Mouse (Mus musculus) limb, embryonic 15.5 days (tissue): ENCODE data around the gene Glis1. TPM values are rescaled to one million over a fixed set of nuclear protein-coding genes. Genes with fewer than 3 reads are reported as not detected.

Experiments
- ATAC-seq: fragments of 200-750 bp; cut with Nextera tagmentation; 2 replicates; pipeline ENCODE4 v1.8.0; 2017; ENCODE audit warnings: low read depth, moderate TSS enrichment; ENCODE audit not compliant: insufficient number of reproducible peaks, low FRiP score, low TSS enrichment
- H3K27ac ChIP-seq: fragments of 300-500 bp; sonication (generic); 2 replicates; pipeline ENCODE4 v1.5.1; 2015; ENCODE audit warnings: moderate library complexity, mild to moderate bottlenecking, inconsistent platforms
- H3K27me3 ChIP-seq: fragments of 300-500 bp; sonication (generic); 2 replicates; pipeline ENCODE4 v1.6.1; 2015; ENCODE audit warnings: inconsistent platforms
- H3K36me3 ChIP-seq: fragments of 300-500 bp; sonication (generic); 2 replicates; pipeline ENCODE4 v1.6.1; 2015; ENCODE audit warnings: inconsistent platforms
- H3K4me1 ChIP-seq: fragments of 300-500 bp; sonication (generic); 2 replicates; pipeline ENCODE4 v1.6.1; 2015; ENCODE audit warnings: inconsistent platforms
- H3K4me2 ChIP-seq: fragments of 300-500 bp; sonication (generic); 2 replicates; pipeline ENCODE4 v1.6.1; 2015; ENCODE audit warnings: mild to moderate bottlenecking, inconsistent platforms
- H3K4me3 ChIP-seq: fragments of 300-500 bp; sonication (generic); 2 replicates; pipeline ENCODE4 v1.5.1; 2015; ENCODE audit warnings: mild to moderate bottlenecking, inconsistent platforms
- H3K9ac ChIP-seq: fragments of 300-500 bp; sonication (generic); 2 replicates; pipeline ENCODE4 v1.6.1; 2015; ENCODE audit warnings: inconsistent platforms
- H3K9me3 ChIP-seq: fragments of 300-500 bp; sonication (generic); 2 replicates; pipeline ENCODE4 v1.6.1; 2016; ENCODE audit warnings: inconsistent platforms
- WGBS: fragments of 180-500 bp; shearing (Covaris S2); methylation state at CpG from one replicate; pipeline ENCODE4 v1.1.7; 2015; 5-methylcytosine and 5-hydroxymethylcytosine counted together
- polyA plus RNA-seq: library from polyadenylated mRNA; unstranded; fragments of >200 nt; fragmentation: Nextera tagmentation; extraction: Ambion mirVana; gene quantifications from 2 replicates; pipeline ENCODE4 v1.2.1, GENCODE M21; 2015

Glis1 gene
- polyA plus RNA-seq, 1 experiment from 2014 or later = 11.2 TPM

DNA sequence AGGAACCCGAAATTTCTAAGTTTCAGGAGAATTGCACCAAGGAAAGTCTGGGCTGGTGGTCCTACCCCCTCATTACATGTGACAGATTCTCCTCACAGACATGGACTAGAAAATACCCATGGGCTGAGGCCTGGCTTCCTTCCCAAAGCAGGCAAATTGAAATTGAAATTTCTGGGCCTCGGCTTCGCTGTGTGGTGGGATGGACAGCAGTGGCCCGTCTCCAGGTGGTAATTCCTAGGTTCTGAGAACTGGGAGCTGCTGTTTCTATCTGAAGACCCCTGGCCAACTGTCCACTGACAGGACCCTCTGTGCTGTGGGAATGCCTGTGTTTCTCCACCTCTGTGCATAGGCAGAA is 49.8 kb downstream of the Glis1 start:
- no peak overlapping the region for H3K9ac ChIP-seq
- 80% methylated on average over 4 of the region's 4 CpGs for WGBS
- peaks cover 28% of the 10 kb centered on the region for H3K4me1 ChIP-seq
- H3K4me3 ChIP-seq = no peak overlapping the region
- H3K4me2 ChIP-seq = no peak overlapping the region
- ATAC-seq = no peak
- no peak overlapping the region for H3K27ac ChIP-seq
- H3K36me3 ChIP-seq = no peaks in the 10 kb centered on the region
- no peaks in the 10 kb centered on the region for H3K9me3 ChIP-seq
- H3K27me3 ChIP-seq = 0 out of 2 replicates have a peak, but pooled peaks cover under 1% of the 10 kb centered on the region

GRCm38 (mm10) chr4:107485903-107486302 is 51.5 kb downstream of the Glis1 start:
- no peak overlapping the region for H3K9ac ChIP-seq
- H3K4me2 ChIP-seq = no peak overlapping the region
- ATAC-seq = no peak
- 66% methylated on average over 5 of the region's 5 CpGs for WGBS
- no peaks in the 10 kb centered on the region for H3K36me3 ChIP-seq
- no peaks in the 10 kb centered on the region for H3K27me3 ChIP-seq
- no peaks in the 10 kb centered on the region for H3K9me3 ChIP-seq
- H3K4me3 ChIP-seq = no peak overlapping the region
- H3K27ac ChIP-seq = no peak overlapping the region
- H3K4me1 ChIP-seq = peaks cover 35% of the 10 kb centered on the region

- H3K4me1 ChIP-seq = peaks cover 35% of the 10 kb centered on the region
- H3K9ac ChIP-seq = no peak overlapping the region
- no peak overlapping the region for H3K4me3 ChIP-seq
- H3K27me3 ChIP-seq = no peaks in the 10 kb centered on the region
- WGBS = 75% methylated on average over 20 of the region's 20 CpGs
- no peaks in the 10 kb centered on the region for H3K9me3 ChIP-seq
- H3K27ac ChIP-seq = 0 out of 2 replicates have a peak overlapping the region, but pooled peaks have one; percentile 5
- no peak for ATAC-seq
- H3K4me2 ChIP-seq = no peak overlapping the region
- H3K36me3 ChIP-seq = no peaks in the 10 kb centered on the region
Observed at GRCm38 (mm10) chr4:107489121-107489840, 54.9 kb downstream of the Glis1 start.

DNA sequence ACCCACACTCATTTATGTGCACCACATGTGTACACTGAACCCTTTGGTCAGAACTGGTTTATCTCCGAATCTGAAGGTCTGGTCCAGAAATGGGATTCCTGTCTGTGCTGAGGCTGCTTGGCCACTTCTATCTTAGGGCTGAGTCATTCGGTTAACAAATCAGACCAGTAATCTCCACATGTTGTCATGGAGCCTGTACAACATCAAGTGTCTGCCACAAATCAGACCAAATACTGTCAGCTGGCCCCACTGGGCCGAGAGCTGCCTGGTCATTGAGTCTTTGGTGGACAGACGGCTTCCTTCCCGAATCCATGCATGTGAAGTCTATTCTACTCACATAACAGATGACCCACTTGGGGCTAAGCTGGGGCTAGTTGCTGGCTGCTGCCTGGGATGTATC is 58.6 kb downstream of the Glis1 start:
- Histone ChIP-seq H3K9me3 (no peaks in the 10 kb centered on the region), H3K9ac (no peak overlapping the region), H3K4me2 (no peak overlapping the region), H3K36me3 (no peaks in the 10 kb centered on the region), H3K4me3 (no peak overlapping the region), H3K27ac (no peak overlapping the region), H3K27me3 (0 out of 2 replicates have a peak, but pooled peaks cover 4% of the 10 kb centered on the region), H3K4me1 (peaks cover 23% of the 10 kb centered on the region)
- 66% methylated on average over 5 of the region's 5 CpGs for WGBS
- ATAC-seq = no peak

DNA sequence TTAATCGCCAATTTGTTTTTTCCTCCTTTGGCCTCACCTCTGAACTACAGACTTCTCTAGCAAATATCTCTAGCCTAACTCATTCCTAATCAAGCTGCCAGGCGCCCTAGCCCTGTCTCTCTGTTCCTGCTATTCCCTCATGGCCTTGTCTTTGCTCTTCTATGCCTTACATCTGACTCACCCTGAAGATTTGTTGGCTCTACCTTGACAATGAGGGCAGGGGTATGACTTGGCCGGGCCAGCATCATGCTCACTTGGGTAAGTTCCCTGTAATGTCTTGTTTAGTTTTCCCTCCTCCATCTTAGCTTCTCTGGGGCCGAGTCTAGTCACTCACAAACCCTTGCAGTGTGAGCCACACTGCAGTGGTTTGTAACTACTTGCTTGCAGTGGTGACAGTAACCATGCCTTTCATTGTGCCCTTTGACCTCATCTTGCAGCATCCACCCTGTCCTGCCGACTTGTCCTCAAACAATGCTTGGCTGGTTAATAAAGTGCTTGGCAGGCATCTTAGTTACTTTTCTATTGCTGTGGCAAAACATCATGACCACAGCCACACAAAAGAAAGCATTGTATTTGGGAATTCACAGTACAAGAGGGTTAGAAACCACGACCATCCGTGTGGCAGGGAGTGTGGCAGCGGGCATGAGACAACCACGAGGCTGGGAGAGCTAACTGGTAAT is 61.5 kb downstream of the Glis1 start:
- Histone ChIP-seq H3K4me1 (peaks cover 6% of the 10 kb centered on the region), H3K36me3 (no peaks in the 10 kb centered on the region), H3K9me3 (no peaks in the 10 kb centered on the region), H3K9ac (no peak overlapping the region), H3K27ac (no peak overlapping the region), H3K27me3 (0 out of 2 replicates have a peak, but pooled peaks cover 4% of the 10 kb centered on the region), H3K4me3 (no peak overlapping the region), H3K4me2 (no peak overlapping the region)
- ATAC-seq = no peak
- WGBS = 70% methylated on average over 9 of the region's 9 CpGs

GRCm38 (mm10) chr4:107497430-107497935 is 63.1 kb downstream of the Glis1 start:
- Histone ChIP-seq H3K27ac (no peak overlapping the region), H3K27me3 (0 out of 2 replicates have a peak, but pooled peaks cover 4% of the 10 kb centered on the region), H3K4me2 (no peak overlapping the region), H3K4me1 (peaks cover 16% of the 10 kb centered on the region), H3K4me3 (no peak overlapping the region), H3K9ac (no peak overlapping the region), H3K36me3 (no peaks in the 10 kb centered on the region), H3K9me3 (no peaks in the 10 kb centered on the region)
- ATAC-seq = no peak
- 46% methylated on average over 18 of the region's 18 CpGs for WGBS

- Histone ChIP-seq H3K4me2 (no peak overlapping the region), H3K36me3 (no peaks in the 10 kb centered on the region), H3K9ac (no peak overlapping the region), H3K4me3 (no peak overlapping the region), H3K27ac (peak overlapping the region; percentile 62; the same call in 1 of the 2 replicates), H3K27me3 (no peaks in the 10 kb centered on the region), H3K4me1 (peaks cover 25% of the 10 kb centered on the region), H3K9me3 (no peaks in the 10 kb centered on the region)
- ATAC-seq = no peak
- WGBS = 39% methylated on average over 10 of the region's 10 CpGs
Observed at GRCm38 (mm10) chr4:107502601-107503051, 68.2 kb downstream of the Glis1 start.

- Histone ChIP-seq H3K4me1 (0 out of 2 replicates have a peak, but pooled peaks cover 5% of the 10 kb centered on the region), H3K27ac (no peak overlapping the region), H3K9me3 (no peaks in the 10 kb centered on the region), H3K4me2 (no peak overlapping the region), H3K9ac (no peak overlapping the region), H3K4me3 (no peak overlapping the region), H3K36me3 (no peaks in the 10 kb centered on the region), H3K27me3 (no peaks in the 10 kb centered on the region)
- no peak for ATAC-seq
- 93% methylated on average over 11 of the region's 11 CpGs for WGBS
Observed at GRCm38 (mm10) chr4:107514981-107515380, 80.6 kb downstream of the Glis1 start.

GRCm38 (mm10) chr4:107515626-107516025 is 81.2 kb downstream of the Glis1 start:
- Histone ChIP-seq H3K4me3 (no peak overlapping the region), H3K27ac (no peak overlapping the region), H3K27me3 (no peaks in the 10 kb centered on the region), H3K9me3 (no peaks in the 10 kb centered on the region), H3K36me3 (no peaks in the 10 kb centered on the region), H3K4me1 (0 out of 2 replicates have a peak, but pooled peaks cover 11% of the 10 kb centered on the region), H3K9ac (no peak overlapping the region), H3K4me2 (no peak overlapping the region)
- no peak for ATAC-seq
- 87% methylated on average over 7 of the region's 7 CpGs for WGBS

DNA sequence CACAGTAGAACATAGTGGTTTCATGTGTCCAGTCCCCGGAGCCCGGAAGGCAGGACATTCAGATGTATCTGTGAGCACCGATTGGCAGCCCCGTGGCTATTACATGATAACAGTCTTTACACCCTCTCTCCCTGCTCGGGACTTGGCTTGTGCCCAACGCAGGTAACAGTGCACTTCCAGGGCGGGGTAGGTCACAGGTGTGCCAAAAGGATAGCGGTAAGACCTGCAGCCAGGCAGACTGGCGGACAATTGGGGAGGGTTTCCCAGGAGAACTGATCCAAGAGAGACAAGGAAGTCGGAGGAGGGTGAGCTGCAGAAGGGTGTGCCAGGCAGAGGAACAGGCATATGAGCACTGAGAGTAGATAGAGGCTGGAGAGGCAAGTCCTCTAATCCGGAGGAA is 84.4 kb downstream of the Glis1 start:
- Histone ChIP-seq H3K27me3 (no peaks in the 10 kb centered on the region), H3K4me2 (no peak overlapping the region), H3K4me3 (no peak overlapping the region), H3K27ac (no peak overlapping the region), H3K36me3 (no peaks in the 10 kb centered on the region), H3K9ac (no peak overlapping the region), H3K4me1 (peaks cover 27% of the 10 kb centered on the region), H3K9me3 (no peaks in the 10 kb centered on the region)
- WGBS = 60% methylated on average over 11 of the region's 11 CpGs
- no peak for ATAC-seq

DNA sequence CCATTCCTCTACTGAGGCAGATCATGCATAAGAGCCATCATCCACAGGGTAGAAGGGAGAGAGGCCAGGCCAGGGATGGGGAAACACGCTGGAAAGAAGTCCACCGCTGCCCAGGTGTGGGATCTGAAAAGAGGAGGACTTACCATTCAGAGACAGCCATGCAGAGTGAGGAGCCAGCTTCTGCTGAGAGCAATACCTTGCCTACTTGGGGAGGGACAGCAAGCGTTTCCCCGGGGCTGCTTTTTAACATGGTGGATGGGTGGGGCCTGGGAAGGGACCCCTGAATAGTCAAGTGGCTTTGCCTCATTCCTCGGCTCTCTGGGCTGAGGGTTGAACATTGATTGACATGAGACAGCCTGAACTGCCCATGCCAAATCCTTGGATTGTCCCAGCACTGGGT is 85.7 kb downstream of the Glis1 start:
- H3K4me3 ChIP-seq = no peak overlapping the region
- H3K4me1 ChIP-seq = peaks cover 33% of the 10 kb centered on the region
- ATAC-seq = no peak
- H3K27ac ChIP-seq = no peak overlapping the region
- WGBS = 86% methylated on average over 5 of the region's 5 CpGs
- no peak overlapping the region for H3K9ac ChIP-seq
- no peaks in the 10 kb centered on the region for H3K27me3 ChIP-seq
- H3K9me3 ChIP-seq = no peaks in the 10 kb centered on the region
- H3K4me2 ChIP-seq = no peak overlapping the region
- H3K36me3 ChIP-seq = no peaks in the 10 kb centered on the region

- no peak for ATAC-seq
- Histone ChIP-seq H3K4me2 (no peak overlapping the region), H3K4me1 (peaks cover 33% of the 10 kb centered on the region), H3K9ac (no peak overlapping the region), H3K4me3 (no peak overlapping the region), H3K27me3 (no peaks in the 10 kb centered on the region), H3K9me3 (no peaks in the 10 kb centered on the region), H3K27ac (no peak overlapping the region), H3K36me3 (no peaks in the 10 kb centered on the region)
- WGBS = 49% methylated on average over 4 of the region's 5 CpGs
Observed at GRCm38 (mm10) chr4:107520816-107521215, 86.4 kb downstream of the Glis1 start.
